Comparison of ENCODE assay signal across 11 mouse cellular contexts in the genomic region with DNA sequence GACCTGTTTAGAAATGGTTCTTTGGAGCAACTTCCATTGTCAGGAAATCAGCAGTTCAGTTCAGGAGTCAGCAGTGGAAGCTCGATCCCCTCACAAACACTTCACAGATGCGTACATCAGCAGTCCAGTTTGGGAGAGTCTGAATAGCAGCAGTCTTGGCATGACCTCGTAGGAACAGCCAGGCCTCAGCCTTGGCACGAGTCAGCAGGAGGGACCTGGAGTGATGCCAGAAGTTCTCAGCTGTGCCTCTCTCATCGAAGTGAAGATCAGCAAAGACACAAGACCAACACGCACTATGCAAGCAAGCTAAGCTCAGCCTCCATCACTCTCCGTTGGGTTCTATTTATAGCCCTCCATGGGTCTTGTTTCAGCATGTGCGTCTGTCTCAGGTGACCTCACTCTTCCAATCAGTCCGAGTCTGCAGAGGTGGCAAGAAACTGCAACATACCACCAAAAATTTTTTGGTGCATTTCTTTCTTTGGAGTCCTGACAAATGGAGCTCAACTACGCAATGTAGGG. TPM values are rescaled to one million over a fixed set of nuclear protein-coding genes. Genes with fewer than 3 reads are reported as not detected.
DNase-seq lines count a peak whose midpoint lies in the region; ATAC-seq lines count a peak whose summit lies in the region.
"Had no signal": no experiment of that assay in that cellular context is flagged by ENCODE, and none has a peak within 500 bp of the region (broad histone marks: within the 10 kb centered on the region; RNA-seq: fewer than 3 reads in every experiment).

No protein-coding gene starts in this region.

- no peak overlapping the region for H3K4me2 ChIP-seq in stomach, embryonic 15.5 days
- H3K4me2 ChIP-seq: liver, embryonic 11.5 days had no signal

- intact Hi-C loops in heart, postnatal 10 days (cut with DNase I): no loop called here

- H3K4me3 ChIP-seq in stomach, embryonic 15.5 days (replicated peaks): no peak overlapping the region
- H3K4me3 ChIP-seq: myocyte had no signal

- WGBS in stomach, embryonic 15.5 days: 66% methylated on average over 10 of the region's 10 CpGs

- H3K27ac ChIP-seq in stomach, embryonic 15.5 days: no peak overlapping the region

- no peak overlapping the region for H3K9ac ChIP-seq in stomach, embryonic 15.5 days

- no peaks in the 10 kb centered on the region for H3K9me3 ChIP-seq in stomach, embryonic 15.5 days

- ATAC-seq in stomach, embryonic 15.5 days (ENCODE audit: insufficient read depth, low FRiP score, low read depth): peak; percentile 50; the same call in 1 of the 2 replicates

- no peaks in the 10 kb centered on the region for H3K36me3 ChIP-seq in stomach, embryonic 15.5 days

- no peaks in the 10 kb centered on the region for H3K27me3 ChIP-seq in stomach, embryonic 15.5 days (replicated peaks)

- no peaks in the 10 kb centered on the region for H3K4me1 ChIP-seq in stomach, embryonic 15.5 days

- peak; percentile 26 to 28 for DNase-seq in heart, postnatal 10 days
- DNase-seq in heart, adult 11 months: no peak
- DNase-seq in ovary, adult 18-20 months (ENCODE audit: low spot score): peak; percentile 58
- no peak for DNase-seq in ovary, postnatal 10 days (ENCODE audit: low spot score)
- DNase-seq in adrenal gland, postnatal 36 days: peak; percentile 63 to 80
- no peak for DNase-seq in urinary bladder, postnatal 4 days (ENCODE audit: low spot score in 2 of 2)
- DNase-seq: cerebellum, adult 11-12 months had no signal

RNA-seq across cellular contexts. Expression of a gene that starts 15.0 kb away (rescaled TPM):
- total RNA-seq in heart, postnatal 10 days (2021): not detected
- not detected for total RNA-seq in adrenal gland, postnatal 36 days (2021)
- polyA plus RNA-seq in stomach, embryonic 15.5 days (2015; fragmentation: Nextera tagmentation; extraction: Ambion mirVana): not detected in 2 replicates
- polyA plus RNA-seq: liver, embryonic 11.5 days; myocyte; stomach, embryonic 14.5 days had no signal

RNA-seq across cellular contexts. Expression of a gene that starts 36.6 kb away (rescaled TPM):
- total RNA-seq in heart, postnatal 10 days (2021): 1 to 10 TPM; 6.8 to 8.4 TPM
- 10 to 100 TPM; 14.6 to 29.1 TPM for total RNA-seq in adrenal gland, postnatal 36 days (2021)
- polyA plus RNA-seq in stomach, embryonic 15.5 days (2015; fragmentation: Nextera tagmentation; extraction: Ambion mirVana): 24.4 TPM in 2 replicates

RNA-seq across cellular contexts. Expression of a gene that starts 54.7 kb away (rescaled TPM):
- 1 to 10 TPM; 7.1 to 7.8 TPM for total RNA-seq in heart, postnatal 10 days (2021)
- 10 to 100 TPM; 10.1 to 13.3 TPM for total RNA-seq in adrenal gland, postnatal 36 days (2021)
- 10.7 and 12.4 TPM in 2 replicates for polyA plus RNA-seq in stomach, embryonic 15.5 days (2015; fragmentation: Nextera tagmentation; extraction: Ambion mirVana)

Comparison
In these comparisons a context has a peak if more than half of its experiments do, and no peak if none do; other contexts are left out.
1. DNase-seq: peak in heart, postnatal 10 days (2 of 2), ovary, adult 18-20 months (single experiment) and adrenal gland, postnatal 36 days (2 of 2); none in heart, adult 11 months (single experiment), ovary, postnatal 10 days (single experiment) and urinary bladder, postnatal 4 days (0 of 2).